Mouse (Mus musculus) neural tube, embryonic 14.5 days (tissue): Measurements from ENCODE around the gene Tex11. TPM values are rescaled to one million over a fixed set of nuclear protein-coding genes. Genes with fewer than 3 reads are reported as not detected.
"Not testable (repeated sequence)": the region's sequence is repeated elsewhere in the genome, so short reads cannot be mapped to it uniquely, and the experiment has no call there.

Experiments used
- ATAC-seq: fragments of 200-750 bp; cut with Nextera tagmentation; 2 replicates; pipeline ENCODE4 v1.8.0; 2017; ENCODE audit warnings: low read depth, mild to moderate bottlenecking, moderate TSS enrichment, moderate library complexity
- H3K27ac ChIP-seq: fragments of 300-500 bp; sonication (generic); 2 replicates; pipeline ENCODE4 v1.5.1; 2014; ENCODE audit warnings: low read depth, mild to moderate bottlenecking, control low read depth, low read length, moderate library complexity, mixed read lengths
- H3K27me3 ChIP-seq: fragments of 300-500 bp; sonication (generic); 2 replicates; pipeline ENCODE4 v1.6.1; 2014; ENCODE audit warnings: low read length; ENCODE audit not compliant: control insufficient read depth, insufficient read depth
- H3K36me3 ChIP-seq: fragments of 300-500 bp; sonication (generic); 2 replicates; pipeline ENCODE4 v1.6.1; 2014; ENCODE audit warnings: low read length, mixed read lengths; ENCODE audit not compliant: control insufficient read depth, insufficient read depth
- H3K4me1 ChIP-seq: fragments of 300-500 bp; sonication (generic); 2 replicates; pipeline ENCODE4 v1.6.1; 2014; ENCODE audit warnings: low read length; ENCODE audit not compliant: control insufficient read depth, insufficient read depth
- H3K4me2 ChIP-seq: fragments of 300-500 bp; sonication (generic); 2 replicates; pipeline ENCODE4 v1.6.1; 2014; ENCODE audit warnings: mild to moderate bottlenecking, low read depth, low read length, control low read depth
- H3K4me3 ChIP-seq: fragments of 300-500 bp; sonication (generic); 2 replicates; pipeline ENCODE4 v1.5.1; 2014; ENCODE audit warnings: low read depth, low read length, control low read depth, mixed read lengths
- H3K9ac ChIP-seq: fragments of 300-500 bp; sonication (generic); replicated peaks from 2 replicates; pipeline ENCODE4 v1.6.1; 2014; ENCODE audit warnings: low read depth, mild to moderate bottlenecking, control low read depth, low read length, mixed read lengths
- H3K9me3 ChIP-seq: fragments of 300-500 bp; sonication (generic); 2 replicates; pipeline ENCODE4 v1.6.1; 2016; ENCODE audit warnings: low read length; ENCODE audit not compliant: control insufficient read depth
- WGBS: fragments of 180-500 bp; shearing (Covaris S2); extraction: QIAGEN DNeasy Blood & Tissue Kit; methylation state at CpG from one replicate; pipeline ENCODE4 v1.1.7; 2014; 5-methylcytosine and 5-hydroxymethylcytosine counted together
- polyA plus RNA-seq: library from polyadenylated mRNA; unstranded; fragments of >200 nt; fragmentation: Nextera tagmentation; extraction: Ambion mirVana; gene quantifications from 2 replicates; pipeline ENCODE4 v1.2.1, GENCODE M21; 2014

Gene Tex11
- polyA plus RNA-seq: not detected in 2 replicates

DNA sequence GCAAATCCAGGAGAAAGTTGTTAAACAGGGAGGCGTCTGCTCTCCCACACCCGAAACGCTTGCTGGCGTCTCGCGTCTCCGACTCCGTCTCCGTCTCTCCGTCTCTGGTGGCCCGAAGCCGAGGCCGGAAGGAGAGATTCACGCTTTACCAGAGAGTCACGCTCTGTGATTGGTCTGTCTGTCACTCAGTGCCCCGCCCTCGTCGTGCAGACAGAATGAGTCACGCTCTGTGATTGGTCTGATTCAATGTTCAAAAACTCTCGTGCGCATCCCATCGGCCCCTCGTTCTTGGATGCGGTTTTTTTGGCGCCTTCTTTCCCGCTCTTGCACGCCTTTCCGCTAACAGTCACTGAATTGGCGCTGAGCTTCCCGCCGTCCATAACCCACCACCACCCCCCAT, at the start of gene Tex11:
TSS of gene Tex11 (minus strand) at position 127 of the 400 bp plus-strand sequence.
- Histone ChIP-seq H3K4me3 (no peak within 1 kb of the TSS), H3K9ac (no peak within 1 kb of the TSS), H3K4me1 (no peaks in the 10 kb centered on the region), H3K36me3 (no peaks in the 10 kb centered on the region), H3K4me2 (no peak within 1 kb of the TSS), H3K27ac (no peak within 1 kb of the TSS), H3K9me3 (no peaks in the 10 kb centered on the region), H3K27me3 (no peaks in the 10 kb centered on the region)
- ATAC-seq: no peak
- 88% methylated on average over 31 of the region's 31 CpGs for WGBS

DNA sequence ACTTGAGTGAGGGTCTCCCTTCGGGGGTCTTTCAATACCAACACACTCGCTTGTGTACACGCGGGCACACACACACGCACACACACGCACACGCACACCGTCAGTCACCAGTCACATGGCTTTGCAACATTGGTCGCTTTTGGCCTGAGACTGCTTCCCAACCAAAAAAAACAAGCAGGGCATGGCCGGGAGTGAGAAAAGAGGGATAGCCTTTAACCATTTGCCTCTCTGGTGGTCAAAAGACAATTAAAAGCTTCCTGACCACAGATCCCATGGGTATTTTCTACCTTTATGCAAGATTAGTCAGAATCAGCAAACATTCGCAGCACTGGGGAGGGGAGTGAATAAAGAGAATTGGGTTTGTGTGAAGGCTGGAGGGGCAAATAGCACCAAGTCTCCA, 26.5 kb upstream of the Tex11 start, which contains the start of gene Slc7a3:
TSS of gene Slc7a3 (minus strand) at position 101 of the 400 bp plus-strand sequence.
- Histone ChIP-seq H3K4me2 (peak within 1 kb of the TSS; percentile 44), H3K9ac (no peak within 1 kb of the TSS), H3K27ac (no peak within 1 kb of the TSS), H3K36me3 (no peaks in the 10 kb centered on the region), H3K27me3 (no peaks in the 10 kb centered on the region), H3K4me1 (no peaks in the 10 kb centered on the region), H3K4me3 (peak within 1 kb of the TSS; percentile 19; the same call in 1 of the 2 replicates), H3K9me3 (no peaks in the 10 kb centered on the region)
- ATAC-seq: no peak
- 39% methylated on average over 11 of the region's 11 CpGs for WGBS

DNA sequence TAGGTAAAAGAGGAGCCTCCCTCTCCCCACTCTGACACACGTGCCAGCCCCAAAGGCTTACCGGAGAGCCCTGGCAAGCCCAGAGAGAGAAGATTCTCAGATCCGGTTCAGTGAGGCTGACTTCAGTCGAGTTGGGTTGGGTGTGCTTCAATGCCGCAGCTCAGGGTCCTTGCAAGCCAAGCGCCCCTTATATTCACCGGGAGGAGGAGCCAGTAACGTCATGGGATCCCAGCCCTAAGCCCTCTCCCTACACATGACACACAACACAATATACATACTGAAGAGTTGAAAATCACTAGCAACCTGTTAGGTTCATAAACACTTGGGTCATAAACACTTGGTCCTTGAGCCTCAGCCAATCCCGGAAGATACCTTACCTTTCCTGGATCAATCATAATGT, 25.7 kb upstream of the Tex11 start:
- H3K9ac ChIP-seq, H3K27me3 ChIP-seq: not testable (repeated sequence)
- peak; percentile 65; the same call in 1 of the 2 replicates for ATAC-seq

DNA sequence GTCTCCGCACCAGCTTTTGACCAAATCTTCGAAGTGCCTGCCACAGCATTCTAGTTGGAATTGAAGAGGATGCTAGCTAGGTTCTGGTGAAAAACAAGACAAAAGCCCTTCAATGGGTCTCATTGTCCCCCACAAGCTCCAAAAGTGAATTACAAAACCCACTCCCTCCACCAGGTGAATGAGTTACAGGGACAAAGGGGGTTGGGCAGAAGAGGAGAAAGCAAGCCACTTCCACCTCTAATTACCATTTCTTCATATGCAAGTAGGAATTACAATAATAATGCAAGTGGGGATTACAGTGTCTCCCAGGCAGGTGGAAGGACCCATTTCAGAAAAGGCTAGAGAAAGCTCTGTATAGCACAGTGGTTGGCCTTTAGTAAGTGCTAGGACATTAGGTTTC, 24.7 kb upstream of the Tex11 start:
- Histone ChIP-seq H3K9ac (no peak overlapping the region), H3K4me2 (no peak overlapping the region), H3K27me3 (no peaks in the 10 kb centered on the region), H3K36me3 (no peaks in the 10 kb centered on the region), H3K27ac (no peak overlapping the region), H3K4me1 (no peaks in the 10 kb centered on the region), H3K4me3 (no peak overlapping the region), H3K9me3 (no peaks in the 10 kb centered on the region)
- WGBS: 68% methylated on average over 2 of the region's 2 CpGs
- no peak for ATAC-seq

More for the DNA sequence above, 25.7 kb upstream of the Tex11 start:
- WGBS: 31% methylated on average over 6 of the region's 9 CpGs
- H3K36me3 ChIP-seq, H3K27ac ChIP-seq, H3K9me3 ChIP-seq, H3K4me1 ChIP-seq: not testable (repeated sequence)
- Histone ChIP-seq H3K4me2 (peak overlapping the region; percentile 44), H3K4me3 (peak overlapping the region; percentile 19; the same call in 1 of the 2 replicates)

DNA sequence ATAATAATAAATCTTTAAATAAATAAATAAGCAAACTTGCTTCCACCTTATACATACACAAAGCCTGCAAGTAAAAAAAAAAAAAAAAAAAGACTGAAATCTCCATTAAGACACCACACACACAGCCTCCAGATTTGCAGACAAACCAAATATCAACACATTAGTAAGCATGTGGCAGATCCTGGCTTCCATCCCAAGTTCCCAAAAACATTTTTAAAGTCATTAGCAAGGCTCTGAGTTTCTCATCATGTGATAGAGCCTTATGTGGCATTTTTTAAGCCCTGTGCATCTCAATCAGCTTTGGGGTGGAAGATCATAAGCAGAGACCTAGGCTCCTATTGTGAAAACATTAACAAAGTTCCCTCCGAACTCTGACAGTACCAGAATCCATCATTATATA, 5.8 kb upstream of the Tex11 start:
- H3K4me1 ChIP-seq: no peaks in the 10 kb centered on the region
- no peak for ATAC-seq
- H3K4me2 ChIP-seq: no peak overlapping the region
- H3K4me3 ChIP-seq: no peak overlapping the region
- H3K9me3 ChIP-seq: no peaks in the 10 kb centered on the region
- H3K27ac ChIP-seq: no peak overlapping the region
- WGBS: 88% methylated on average over 1 of the region's 1 CpGs
- H3K36me3 ChIP-seq: no peaks in the 10 kb centered on the region
- H3K9ac ChIP-seq: no peak overlapping the region
- no peaks in the 10 kb centered on the region for H3K27me3 ChIP-seq

DNA sequence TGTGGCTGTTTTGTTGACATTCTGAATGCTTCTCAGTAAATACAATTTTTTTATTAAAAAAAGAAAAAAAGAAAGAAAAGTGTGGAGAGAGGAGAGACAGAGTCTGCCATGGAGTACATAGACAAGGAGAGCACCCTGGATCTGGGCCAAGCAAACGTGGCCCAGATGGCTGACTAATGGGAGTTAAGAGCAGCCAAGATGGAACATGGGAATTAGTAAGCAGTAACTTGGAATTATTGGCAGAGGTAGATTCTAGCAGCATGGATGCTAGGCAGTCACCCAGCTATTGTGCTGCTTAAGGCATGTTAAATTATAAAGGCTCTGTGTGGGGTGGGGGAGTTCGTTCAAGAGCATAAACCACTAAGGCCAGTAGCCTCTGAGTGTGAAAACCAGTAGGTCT, 4.0 kb upstream of the Tex11 start:
- Histone ChIP-seq H3K36me3 (no peaks in the 10 kb centered on the region), H3K27ac (no peak overlapping the region), H3K4me3 (no peak overlapping the region), H3K4me2 (no peak overlapping the region), H3K4me1 (no peaks in the 10 kb centered on the region), H3K27me3 (no peaks in the 10 kb centered on the region), H3K9me3 (no peaks in the 10 kb centered on the region), H3K9ac (no peak overlapping the region)
- WGBS: 52% methylated on average over 2 of the region's 2 CpGs
- no peak for ATAC-seq

GRCm38 (mm10) chrX:100943640-100944039, 115.8 kb downstream of the Tex11 start:
- Histone ChIP-seq H3K27ac (no peak overlapping the region), H3K9ac (no peak overlapping the region), H3K36me3 (no peaks in the 10 kb centered on the region), H3K4me1 (no peaks in the 10 kb centered on the region), H3K27me3 (no peaks in the 10 kb centered on the region), H3K4me2 (no peak overlapping the region), H3K4me3 (no peak overlapping the region), H3K9me3 (no peaks in the 10 kb centered on the region)
- 41% methylated on average over 2 of the region's 2 CpGs for WGBS
- ATAC-seq: no peak

GRCm38 (mm10) chrX:100839211-100839610, 220.3 kb downstream of the Tex11 start:
- Histone ChIP-seq H3K9ac (no peak overlapping the region), H3K27me3 (no peaks in the 10 kb centered on the region), H3K36me3 (no peaks in the 10 kb centered on the region), H3K4me2 (no peak overlapping the region), H3K4me3 (no peak overlapping the region), H3K9me3 (no peaks in the 10 kb centered on the region), H3K27ac (no peak overlapping the region), H3K4me1 (no peaks in the 10 kb centered on the region)
- ATAC-seq: no peak

GRCm38 (mm10) chrX:100832806-100833205, 226.7 kb downstream of the Tex11 start:
- Histone ChIP-seq H3K36me3 (no peaks in the 10 kb centered on the region), H3K27ac (no peak overlapping the region), H3K4me3 (no peak overlapping the region), H3K4me2 (no peak overlapping the region), H3K9ac (no peak overlapping the region), H3K4me1 (no peaks in the 10 kb centered on the region), H3K9me3 (no peaks in the 10 kb centered on the region), H3K27me3 (no peaks in the 10 kb centered on the region)
- WGBS: 93% methylated on average over 2 of the region's 2 CpGs
- ATAC-seq: no peak
